Mouse (Mus musculus) G1E (cell line): ENCODE results near the gene Olfr1002.

Experiments used
- CTCF ChIP-seq: IDR thresholded peaks from 2 replicates; pipeline ENCODE4 v1.5.1; 2012; ENCODE audit warnings: low read depth, low read length, inconsistent platforms, mixed read lengths
- GATA1 ChIP-seq: IDR thresholded peaks from 2 replicates; pipeline ENCODE4 v1.6.1; 2012; ENCODE audit warnings: borderline replicate concordance, low read length, inconsistent platforms, mixed read lengths
- GATA2 ChIP-seq: IDR thresholded peaks from 2 replicates; pipeline ENCODE4 v1.6.1; 2012; ENCODE audit warnings: low read depth, low read length, inconsistent platforms, borderline replicate concordance

DNA sequence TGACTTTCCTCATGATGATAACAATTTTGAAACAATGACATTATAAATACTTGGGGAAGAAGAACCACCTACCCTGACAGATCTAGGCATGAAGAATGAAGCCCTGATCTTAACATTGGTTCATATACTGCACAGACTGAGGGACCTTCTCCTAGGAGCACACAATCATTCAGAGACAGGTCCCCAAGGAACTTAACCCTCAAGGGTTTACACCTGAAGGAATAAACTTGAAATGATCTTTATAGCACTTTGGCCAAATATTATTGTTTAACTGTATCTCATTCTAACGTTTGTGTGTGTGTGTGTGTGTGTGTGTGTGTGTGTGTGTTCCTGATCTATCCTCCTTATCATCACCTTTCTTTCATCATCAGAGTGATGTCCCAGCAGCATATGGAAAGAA lies 38.7 kb downstream of the Olfr1002 start, which contains the start of gene Olfr1000:
- TF ChIP-seq CTCF (no peak), GATA2 (no peak), GATA1 (no peak)
